Mouse (Mus musculus) activated CD4-positive, CD25-positive, alpha-beta regulatory T cell, adult 4 months (primary cell): ENCODE data around the gene Tex22. TPM values are rescaled to one million over a fixed set of nuclear protein-coding genes. Genes with fewer than 3 reads are reported as not detected.

Source experiments
- ATAC-seq: one replicate; pipeline ENCODE4 v1.8.0; 2017
- polyA plus RNA-seq, 2 experiments: library from polyadenylated mRNA; unstranded; fragments of 100-300 nt; shearing (Covaris generic); gene quantifications; one replicate each; pipeline ENCODE4 v1.2.1; 2017

Tex22 gene
- polyA plus RNA-seq, 2 experiments from 2014 or later: 0.29 TPM; not detected in 1

DNA sequence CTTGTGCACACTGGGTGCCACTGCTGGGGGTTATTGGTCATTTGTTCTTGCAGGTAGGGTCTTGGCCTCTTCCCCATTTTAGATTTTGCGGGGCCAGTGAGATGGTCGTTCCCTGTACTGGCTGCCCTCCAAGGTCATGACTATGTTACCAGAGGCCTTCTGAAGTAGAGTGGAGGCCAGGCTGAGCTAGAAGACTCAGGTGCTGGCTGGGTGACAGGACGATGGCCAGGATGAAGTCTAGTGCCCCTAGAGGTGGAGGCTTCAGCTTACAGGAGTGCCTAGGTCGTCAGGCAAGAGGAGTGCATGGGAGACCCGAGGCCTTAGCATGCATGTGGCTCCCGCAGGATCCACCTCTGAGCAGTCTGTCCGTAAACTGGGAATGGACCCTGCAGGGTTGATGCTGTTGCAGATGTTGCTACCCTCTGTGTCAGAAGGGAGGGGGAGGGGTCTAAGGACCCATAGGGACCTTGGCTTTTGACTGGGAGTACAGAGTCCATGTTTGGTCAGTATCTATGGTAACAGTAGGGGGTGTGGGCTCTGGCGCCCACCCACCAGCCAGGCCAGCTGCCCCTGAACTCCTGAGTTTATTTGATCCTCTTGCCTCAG lies 29.6 kb downstream of the Tex22 start:
- no peak for ATAC-seq

DNA sequence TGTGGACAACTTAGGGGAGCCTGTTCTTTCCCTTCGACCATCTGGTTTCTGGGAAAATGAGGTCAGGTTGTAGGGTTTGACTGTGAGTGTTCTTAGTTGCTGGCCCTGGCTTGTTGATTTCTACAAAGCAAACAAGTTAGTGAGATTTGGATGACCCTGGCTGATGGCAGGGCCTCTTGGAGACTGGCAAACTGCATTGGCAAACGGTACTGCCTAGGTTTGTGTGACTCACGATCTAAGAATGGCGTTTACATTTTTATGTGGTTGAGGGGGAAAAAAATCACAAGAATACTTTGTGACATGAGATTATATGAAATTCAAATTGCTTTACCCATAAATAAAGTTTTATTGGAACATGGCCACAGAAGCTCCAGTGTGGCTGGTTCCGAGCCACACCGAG lies 32.1 kb downstream of the Tex22 start:
- ATAC-seq: no peak

DNA sequence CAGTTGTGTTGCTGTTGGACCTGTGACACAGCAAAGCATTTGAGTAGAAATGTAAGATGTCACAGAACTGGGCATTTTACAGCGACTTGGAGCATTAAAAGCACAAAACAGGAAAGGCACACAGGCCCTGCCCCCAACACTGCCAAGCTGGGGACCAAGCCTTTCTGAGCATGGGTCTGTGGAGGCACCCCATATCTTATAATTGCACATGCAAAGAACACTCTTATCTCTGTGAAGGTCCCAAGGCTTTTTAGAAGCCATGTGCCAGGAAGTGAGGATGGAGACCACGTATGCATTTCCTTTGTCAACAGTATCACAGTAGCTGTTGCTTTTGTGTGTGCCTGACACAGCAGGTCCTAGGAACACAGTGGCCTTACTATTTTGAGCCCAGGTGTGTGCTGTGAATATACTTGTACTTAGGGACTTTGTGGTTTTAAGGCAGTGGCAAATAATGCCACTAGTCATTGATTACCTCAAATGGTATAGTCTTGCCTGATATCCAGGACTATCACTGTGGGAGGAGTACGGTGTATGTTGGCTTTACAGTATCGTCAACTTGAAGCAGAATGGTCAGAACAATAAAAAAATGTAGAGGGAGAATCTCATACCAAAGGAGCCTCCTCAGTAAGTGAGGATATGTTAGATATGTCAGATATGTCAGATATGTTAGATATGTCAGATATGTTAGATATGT lies 33.3 kb downstream of the Tex22 start:
- ATAC-seq: peak; percentile 32

DNA sequence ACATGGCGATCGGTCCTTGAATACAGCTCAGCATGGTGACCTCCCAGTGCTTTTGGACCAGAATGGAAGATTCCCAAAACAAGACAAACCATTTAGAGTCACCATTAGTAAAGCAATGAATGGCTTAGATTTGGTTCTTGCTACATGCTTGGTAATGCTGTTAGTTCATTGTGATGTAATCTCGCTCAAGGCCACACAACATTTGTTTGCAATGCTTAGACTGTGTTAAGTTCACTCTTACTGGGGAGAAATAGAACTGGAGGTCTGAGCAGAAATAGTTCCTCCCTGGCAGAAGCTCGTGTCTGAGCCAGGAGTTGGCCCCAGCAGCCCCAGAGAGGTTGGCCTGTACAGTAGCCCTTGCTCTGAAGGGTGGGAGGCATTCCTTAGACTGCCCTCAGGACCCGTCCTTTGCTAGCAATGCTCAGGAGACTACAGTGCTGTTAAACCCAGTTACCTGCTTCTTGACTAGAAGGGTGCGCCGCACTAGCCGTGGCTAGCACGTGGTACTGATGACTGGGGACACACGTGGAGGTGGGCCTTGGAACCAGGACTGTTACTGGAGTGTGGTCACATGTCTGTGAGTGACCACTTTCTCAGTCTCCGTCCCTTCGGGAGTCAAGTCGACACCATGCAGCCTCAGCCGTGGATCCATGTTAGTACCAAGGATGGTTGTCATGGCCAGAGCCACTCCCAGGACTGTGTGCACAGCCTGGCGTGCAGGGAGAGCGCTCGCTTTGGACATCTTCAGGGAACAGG lies 34.4 kb downstream of the Tex22 start:
- no peak for ATAC-seq

DNA sequence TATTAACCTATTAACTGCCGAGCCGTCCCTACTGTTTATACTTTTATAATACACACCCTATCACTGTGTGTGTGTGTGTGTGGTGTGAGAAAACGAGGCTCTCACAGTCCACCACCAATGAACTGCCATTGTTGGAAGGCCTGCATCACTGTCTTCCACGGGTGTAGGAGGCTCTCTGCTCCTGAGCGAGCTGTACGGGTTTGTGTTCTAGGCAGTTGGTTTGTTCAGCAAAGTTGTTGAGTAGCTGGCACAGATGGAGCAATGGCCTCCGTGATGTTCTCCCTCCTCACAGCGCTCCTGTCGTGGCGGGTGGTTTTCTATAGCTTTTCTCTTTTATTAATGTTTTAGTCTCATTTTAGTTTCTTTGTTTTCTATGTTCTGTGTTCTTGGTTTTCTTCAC lies 35.5 kb downstream of the Tex22 start:
- ATAC-seq: no peak

DNA sequence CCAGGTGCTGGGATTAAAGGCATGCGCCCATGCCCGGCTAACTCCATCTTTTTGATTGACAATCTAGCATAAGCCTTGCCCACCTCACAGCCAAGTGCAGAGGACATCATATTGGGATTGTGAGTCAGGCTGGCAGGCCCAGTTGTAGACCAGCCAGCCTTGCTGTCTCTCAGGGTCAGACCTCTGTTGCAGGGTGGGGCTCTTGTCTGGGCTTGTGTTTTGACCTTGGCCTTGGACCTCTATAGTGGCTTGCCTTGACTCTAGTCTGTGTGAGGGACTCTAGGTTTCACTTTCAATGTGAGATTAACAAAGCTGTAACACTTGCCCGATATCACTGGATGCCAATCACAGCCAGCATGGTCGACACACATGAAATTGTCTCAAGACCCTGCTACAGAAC lies 39.8 kb downstream of the Tex22 start:
- no peak for ATAC-seq

DNA sequence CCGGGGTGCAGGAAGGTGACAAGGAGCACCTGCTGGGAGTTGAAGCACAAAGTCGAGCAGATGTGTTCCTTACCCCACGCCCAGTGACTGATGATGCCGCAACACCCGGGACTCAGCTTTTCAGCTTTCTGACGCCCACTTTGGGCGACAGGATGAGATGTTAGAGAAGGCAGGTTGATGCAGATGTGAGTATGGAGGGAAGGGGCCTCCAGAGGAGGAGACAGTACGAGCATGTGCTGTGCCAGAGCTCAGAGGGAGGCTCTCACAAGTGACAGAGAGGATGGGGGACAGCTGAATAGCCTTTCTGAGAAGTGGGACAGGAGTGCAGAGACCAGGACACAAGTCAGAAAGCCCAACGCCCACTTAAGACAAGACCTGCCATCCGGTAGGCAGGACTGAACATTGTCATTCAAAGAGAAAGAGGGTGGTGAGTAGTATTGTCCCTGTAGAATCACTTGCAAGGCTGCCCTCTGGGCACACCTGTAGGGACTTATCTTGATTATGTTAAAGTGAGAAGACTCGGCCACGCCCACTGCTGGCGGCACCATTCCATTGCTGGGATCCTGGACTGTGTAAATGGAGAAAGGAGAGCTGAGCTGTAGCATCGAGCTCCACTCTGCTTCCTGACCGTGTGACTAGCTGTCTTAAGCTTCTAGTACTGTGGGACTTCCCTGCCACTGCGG lies 40.7 kb downstream of the Tex22 start:
- no peak for ATAC-seq

DNA sequence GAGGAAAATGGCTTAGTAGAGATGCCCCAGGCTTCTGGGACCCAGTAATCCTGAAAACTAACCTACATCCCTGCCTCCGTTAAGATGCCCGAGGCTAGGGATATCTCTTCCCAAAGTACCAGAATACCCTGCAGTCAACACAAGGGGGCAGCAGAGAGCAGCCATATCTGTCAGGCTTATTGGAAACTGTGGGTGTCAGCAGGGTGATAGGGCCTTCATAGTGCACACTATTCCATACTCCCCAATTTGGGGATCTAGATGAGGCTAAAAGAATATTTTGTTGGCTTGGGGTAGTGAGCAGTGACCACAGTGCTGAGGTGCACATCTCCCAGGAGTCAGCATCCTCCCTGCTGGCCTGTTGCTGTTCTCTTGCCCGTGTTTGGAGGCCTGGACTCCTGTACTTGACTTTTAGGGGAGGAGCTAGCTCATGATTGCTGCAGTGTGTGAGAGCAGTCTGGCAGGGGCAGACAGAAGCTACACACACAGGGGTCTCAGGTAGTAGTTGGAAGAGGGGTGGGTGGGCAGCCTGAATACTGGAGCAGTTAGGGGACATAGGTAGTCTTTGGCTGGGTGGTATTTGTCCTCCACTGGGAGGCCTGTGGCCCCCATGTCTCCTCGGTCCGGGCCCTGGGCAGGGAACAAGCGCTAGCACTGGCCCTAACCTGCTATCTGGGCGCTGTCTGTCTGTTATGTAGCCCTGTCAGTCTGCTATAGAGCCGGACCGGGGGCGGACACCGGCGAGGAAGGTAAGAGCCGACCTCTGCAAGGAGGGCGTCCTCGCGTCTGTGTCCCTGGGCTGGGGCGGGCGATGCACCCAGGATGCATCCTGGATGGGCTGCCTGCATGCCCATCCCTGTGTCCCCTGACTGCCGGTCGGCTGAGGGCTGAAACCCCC lies 45.5 kb downstream of the Tex22 start:
- ATAC-seq: peak; percentile 83

DNA sequence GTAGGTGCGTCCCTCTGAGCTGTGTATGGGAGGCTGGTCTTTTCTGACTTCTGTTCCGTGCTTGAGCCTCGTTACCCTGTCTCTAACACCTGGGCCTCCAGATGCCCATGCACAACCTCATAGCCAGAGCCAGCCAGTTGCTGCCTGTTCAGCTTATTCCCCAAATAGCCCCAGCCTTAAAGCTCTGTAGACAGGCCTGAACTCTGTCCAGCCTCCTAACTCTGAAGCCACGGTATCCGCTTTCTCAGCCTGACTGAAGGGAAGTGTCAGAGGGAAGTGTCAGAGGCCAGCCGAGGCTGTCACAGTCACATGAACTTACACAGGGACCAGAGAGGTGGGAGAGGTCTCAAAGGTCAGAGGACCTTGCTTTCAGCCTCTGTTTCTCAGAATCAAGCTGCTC lies 50.4 kb downstream of the Tex22 start:
- no peak for ATAC-seq

DNA sequence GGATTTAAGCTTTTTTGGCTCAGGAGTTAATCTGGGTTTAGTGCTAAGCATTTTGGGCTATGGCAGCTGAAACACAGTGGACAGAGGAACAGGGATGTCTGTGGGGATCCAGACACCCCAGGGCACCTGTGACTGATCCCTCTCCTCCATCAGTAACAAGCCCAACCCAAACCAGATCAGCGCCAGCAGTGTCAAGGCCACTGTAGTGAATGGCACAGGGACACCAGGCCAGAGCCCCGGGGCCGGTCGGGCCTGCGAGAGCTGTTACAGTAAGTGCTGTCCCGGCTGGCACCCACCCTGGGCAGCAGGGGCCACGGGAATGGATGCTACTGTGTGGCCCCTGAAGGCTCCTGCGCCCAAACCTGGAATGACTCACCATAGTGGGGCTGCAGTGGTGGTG lies 56.4 kb downstream of the Tex22 start:
- ATAC-seq: no peak

DNA sequence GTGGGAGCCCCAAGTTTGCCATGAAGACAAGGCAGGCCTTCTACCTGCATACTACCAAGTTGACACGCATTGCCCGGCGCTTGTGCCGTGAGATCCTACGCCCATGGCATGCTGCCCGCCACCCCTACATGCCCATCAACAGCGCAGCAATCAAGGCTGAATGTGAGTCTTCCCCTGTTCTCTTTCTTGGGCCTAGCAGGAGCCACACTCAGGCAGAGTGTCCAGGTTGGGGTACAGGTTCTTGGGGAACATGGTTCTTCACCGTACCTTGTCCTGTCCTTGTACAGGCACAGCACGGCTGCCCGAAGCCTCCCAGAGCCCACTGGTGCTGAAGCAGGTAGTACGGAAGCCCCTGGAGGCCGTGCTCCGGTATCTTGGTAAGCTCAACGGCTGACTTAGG lies 57.3 kb downstream of the Tex22 start:
- no peak for ATAC-seq

DNA sequence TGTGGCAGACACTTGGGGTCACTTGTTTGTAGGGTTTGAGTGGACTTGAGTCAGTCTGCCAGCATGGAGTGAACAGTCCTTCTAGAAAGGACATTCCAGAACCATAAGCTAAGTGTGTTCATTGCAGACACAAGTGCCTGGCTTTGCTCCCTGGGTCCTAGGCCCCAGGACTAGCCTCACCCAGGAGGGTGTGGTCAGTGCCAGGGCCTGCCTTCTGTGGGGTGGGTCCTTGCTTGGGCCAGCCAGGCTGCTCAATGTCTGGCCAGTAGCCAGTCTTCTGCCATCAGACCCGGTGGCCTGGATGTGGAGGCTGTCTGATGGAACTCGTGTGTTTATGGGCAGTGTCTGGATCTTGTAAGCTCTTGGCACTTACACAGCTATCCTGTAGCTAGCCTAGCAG lies 58.3 kb downstream of the Tex22 start:
- ATAC-seq: no peak

DNA sequence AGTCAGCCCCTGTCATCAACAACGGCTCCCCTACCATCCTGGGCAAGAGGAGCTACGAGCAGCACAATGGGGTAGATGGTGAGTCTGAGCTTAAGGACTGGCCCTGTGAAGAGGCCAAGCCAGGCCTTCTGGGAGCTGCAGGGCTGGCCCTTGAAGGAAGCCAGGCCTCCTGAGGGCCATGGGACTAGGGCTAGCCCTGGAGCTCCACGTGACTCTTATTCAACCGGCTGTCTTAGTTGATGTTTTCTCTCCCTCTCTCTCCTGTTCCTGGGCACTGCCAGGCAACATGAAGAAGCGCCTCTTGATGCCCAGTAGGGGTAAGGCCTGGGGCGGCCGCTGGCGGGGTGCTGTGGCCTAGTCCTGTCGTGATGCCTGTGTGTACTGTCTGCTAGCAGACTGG lies 59.0 kb downstream of the Tex22 start:
- ATAC-seq: no peak

DNA sequence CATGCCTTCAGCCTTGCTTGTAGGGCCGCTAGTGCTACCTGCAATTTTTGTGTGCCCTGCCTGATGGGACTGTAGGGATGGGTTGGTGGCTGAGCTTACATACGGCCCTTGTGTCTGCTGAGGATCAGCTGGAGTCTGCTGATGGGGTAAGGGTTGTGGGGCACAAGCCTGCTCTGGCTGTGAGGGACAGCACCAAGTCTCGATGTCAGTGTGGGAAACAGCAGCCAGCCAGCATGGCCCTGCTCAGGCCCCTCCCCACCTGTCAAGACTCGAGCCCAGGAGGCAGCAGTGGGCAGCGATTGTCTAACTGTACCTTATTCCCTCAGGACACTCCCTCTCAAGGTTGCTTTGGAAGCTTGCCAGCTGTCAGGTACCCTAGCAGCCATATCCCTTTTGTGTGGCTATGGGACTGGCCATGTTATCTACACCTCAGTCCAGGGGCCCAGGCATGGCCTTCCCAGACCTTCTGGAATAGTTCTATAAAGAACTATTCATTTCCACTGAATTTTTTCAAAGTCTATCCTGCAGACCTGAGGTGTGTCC lies 59.6 kb downstream of the Tex22 start:
- ATAC-seq: no peak

DNA sequence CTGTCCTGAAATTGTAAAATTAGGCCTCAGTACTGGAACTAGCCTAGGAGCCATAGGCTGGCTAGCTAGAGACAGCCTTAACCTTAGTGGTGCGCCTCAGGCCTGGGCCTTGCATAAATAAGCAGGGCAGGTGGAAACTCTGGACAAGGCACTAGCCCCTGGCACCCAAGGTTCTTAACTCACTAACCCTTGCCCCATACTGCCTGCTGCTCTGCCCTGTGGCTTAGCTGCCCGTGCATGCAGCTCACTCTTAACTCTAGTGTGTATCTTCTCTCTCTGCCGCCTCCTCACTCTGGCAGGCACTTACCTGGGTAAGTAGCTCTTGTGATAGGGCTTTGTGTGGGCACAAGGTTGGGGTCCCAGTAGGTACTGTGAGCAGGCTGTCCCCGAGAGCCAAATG lies 60.2 kb downstream of the Tex22 start:
- no peak for ATAC-seq

DNA sequence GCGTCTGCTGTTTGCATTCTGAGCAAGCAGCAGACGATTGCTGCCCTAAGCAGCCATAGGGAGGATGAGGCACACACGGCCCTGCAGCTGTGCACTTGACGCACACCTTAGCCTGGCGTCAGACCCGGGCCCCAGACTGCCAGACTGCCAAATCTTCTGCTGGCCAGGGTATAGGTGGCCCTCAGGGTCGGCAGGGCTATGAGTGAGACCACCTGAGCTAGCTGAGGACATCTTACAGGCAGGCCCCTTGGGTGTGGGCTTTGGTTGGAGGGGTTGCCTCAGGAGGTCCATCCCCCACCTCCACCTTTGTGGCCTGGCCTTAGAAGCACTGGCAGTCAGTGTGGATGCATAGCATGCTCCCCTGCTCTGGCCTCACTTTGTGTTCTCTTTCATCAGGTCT lies 61.1 kb downstream of the Tex22 start:
- ATAC-seq: no peak

DNA sequence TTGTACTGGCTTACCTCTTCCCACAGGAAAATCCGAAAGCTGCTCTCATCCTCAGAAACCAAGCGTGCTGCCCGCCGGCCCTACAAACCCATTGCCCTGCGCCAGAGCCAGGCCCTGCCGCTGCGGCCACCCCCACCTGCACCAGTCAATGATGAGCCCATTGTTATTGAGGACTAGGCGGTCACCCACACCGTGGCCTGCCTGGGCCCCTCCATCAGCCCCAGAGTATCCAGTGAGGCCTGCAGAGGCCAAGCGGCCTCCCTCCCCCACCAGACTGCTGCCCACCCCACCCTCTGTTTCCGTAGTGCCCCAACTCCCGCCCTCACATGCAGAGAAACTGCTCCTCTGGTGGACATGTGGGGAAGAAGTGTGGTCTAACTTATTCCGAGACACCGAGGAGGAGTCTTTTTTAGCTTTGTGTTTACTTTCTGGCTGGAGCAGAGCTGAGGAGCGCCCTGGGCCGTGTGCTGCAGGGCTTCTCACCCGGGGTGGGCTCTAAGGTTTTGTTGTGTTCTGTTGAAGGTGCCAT lies 62.3 kb downstream of the Tex22 start:
- no peak for ATAC-seq

DNA sequence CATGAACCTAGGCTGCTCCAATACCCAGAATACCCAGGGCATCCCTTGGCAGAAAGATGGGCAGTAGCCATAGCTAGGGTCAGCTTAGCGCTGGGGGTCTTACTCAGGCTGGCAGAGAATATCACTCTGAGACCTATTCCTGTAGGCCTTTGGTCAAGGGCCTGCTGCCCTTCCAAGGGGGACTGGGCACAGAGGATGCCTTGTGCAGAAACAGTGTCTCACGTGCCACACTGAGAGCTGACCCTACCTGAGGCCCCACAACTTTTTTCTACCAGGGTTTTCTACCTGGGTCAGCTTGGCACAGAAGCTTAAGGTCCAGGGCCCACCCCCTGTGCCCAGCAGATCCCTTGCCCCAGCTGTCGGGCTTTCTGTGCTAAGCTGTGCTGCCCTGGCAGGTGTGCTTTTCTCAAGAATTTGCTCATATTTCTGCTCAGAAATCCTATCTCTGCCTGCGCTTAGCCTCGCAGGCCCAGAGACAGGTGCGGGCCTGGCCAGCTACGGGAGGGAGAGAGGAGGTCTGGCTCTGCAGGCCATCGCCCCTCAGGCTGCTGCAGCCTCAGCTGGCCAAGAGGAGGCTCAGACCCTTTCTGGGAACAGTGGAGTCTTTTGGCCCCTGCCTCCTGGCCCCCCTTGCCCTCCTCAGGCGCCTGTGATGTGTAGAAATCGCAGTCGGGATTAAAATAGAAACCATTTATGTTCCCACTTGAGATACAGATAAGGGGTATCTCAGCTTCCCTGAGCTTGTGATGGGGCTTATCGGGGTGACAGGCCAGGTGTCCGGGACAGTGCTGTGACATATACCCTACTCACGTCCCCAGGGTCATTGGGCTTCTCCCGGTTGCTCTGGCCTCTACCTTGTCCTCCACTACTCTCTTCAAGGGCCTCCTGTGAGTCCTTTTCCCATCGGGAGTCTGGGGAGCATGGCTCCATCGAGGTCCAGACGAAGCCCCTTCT lies 63.2 kb downstream of the Tex22 start:
- ATAC-seq: no peak

DNA sequence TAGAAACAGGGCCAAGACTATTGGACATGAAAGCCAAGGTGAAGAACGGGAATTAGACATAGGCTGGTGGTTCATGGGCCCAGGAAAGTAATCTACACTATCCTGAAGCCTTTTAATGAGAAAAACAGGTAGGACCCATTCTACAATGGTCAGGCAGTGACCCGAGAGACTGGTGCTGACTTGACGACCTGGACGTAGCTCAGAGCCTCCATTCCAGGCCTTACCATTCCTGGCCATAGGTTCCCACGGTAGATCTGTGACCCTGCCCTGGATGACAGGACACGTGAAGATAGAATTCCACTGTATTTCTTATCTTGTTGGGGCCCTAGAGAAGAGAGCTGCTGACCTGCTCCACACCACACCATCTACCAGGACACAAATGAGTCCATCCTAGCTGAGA lies 64.0 kb downstream of the Tex22 start:
- ATAC-seq: no peak
